Mouse (Mus musculus): Measurements from ENCODE around the gene Mctp2. TPM values are rescaled to one million over a fixed set of nuclear protein-coding genes. Genes with fewer than 3 reads are reported as not detected.
"Not testable (repeated sequence)": the region's sequence is repeated elsewhere in the genome, so short reads cannot be mapped to it uniquely, and the experiment has no call there.

Gene Mctp2
- total and polyA plus RNA-seq, 2 experiments from 2014 or later: 0.25 to 2.1 TPM

DNA sequence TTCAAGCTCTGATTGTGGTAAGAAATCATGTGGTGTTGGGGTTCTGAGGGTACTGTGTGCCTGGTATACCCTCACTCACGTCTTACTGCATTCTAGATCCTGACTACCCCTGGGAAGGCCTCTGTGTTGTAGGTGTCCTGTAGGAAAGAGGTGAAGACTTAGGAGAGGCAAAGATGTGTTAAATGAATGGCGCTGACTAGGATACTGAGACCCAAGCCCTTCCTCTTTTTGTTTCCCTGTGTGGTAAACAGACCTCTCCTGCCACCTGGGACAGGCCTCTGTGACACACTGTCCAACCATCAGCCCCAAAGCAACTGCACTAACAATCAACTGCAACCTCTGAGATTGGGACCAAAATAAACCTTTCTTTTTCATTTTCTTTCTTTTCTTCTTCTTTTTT lies 28.0 kb downstream of the Mctp2 start:
- no peak for ATAC-seq
- Histone ChIP-seq H3K4me1 (ENCODE audit: insufficient read depth) (no peaks in the 10 kb centered on the region), H3K27me3 (ENCODE audit: insufficient read depth, low read length) (no peaks in the 10 kb centered on the region), H3K4me3 (ENCODE audit: low read depth, low read length) (no peak overlapping the region), H3K36me3 (ENCODE audit: insufficient read depth) (no peaks in the 10 kb centered on the region), H3K9ac (no peak overlapping the region), H3K27ac (ENCODE audit: low read depth, low read length) (no peak overlapping the region), H3K4me2 (ENCODE audit: low read depth) (no peak overlapping the region), H3K9me3 (ENCODE audit: low read length) (no peaks in the 10 kb centered on the region)
- no peak for TF ChIP-seq CTCF (IDR thresholded peaks at IDR 0.05; ENCODE audit: low read depth)
- WGBS: 84% methylated on average over 2 of the region's 2 CpGs
- no peak for DNase-seq

- Histone ChIP-seq H3K36me3 (ENCODE audit: insufficient read depth) (no peaks in the 10 kb centered on the region), H3K4me3 (ENCODE audit: low read depth, low read length) (no peak overlapping the region), H3K9me3 (ENCODE audit: low read length) (no peaks in the 10 kb centered on the region), H3K27me3 (ENCODE audit: insufficient read depth, low read length) (no peaks in the 10 kb centered on the region), H3K9ac (no peak overlapping the region), H3K27ac (ENCODE audit: low read depth, low read length) (no peak overlapping the region), H3K4me1 (ENCODE audit: insufficient read depth) (no peaks in the 10 kb centered on the region), H3K4me2 (ENCODE audit: low read depth) (no peak overlapping the region)
- no peak for TF ChIP-seq CTCF (IDR thresholded peaks at IDR 0.05; ENCODE audit: low read depth)
- ATAC-seq (no peak), DNase-seq (no peak)
- WGBS: 89% methylated on average over 5 of the region's 5 CpGs
Observed at GRCm38 (mm10) chr7:72275513-72275912, 30.9 kb downstream of the Mctp2 start.

DNA sequence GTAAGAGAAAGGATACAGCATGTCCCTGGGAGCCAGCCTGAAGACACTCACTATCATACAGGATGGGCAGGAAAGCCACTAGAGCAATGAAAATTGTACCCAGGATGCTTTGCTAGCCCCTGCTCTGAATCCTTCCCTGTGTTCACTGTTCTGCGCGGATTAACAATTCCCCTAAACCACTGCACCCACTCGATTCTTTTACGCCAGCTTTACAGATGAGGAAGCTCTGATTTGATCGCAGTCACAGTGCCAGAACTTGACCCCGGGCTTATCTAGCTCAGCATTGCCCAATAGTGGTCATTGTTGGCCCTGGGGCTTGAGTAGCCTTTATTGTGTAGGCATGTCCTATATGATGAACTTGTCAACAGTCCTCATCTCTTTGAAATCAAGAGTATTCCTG lies 34.9 kb downstream of the Mctp2 start:
- no peak for DNase-seq
- H3K4me2 ChIP-seq (ENCODE audit: low read depth): no peak overlapping the region

DNA sequence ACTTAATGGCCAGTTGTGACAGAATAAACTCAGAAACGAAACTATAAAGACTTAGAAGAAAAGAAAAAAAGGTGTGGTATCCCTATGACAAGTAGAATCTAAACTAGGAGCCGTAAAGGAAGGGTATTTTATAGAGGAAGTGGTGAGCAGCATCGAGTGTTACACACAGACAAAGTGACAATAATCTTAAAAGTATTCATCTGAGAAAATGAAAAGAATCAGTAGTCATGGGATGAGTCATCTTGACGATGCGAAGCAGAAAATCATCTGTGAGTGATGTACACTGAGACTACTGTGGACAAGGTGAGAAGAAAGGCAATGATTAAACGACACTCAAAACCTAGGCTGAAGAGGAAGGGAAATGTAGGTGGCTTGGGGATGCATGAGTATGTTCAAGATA lies 36.4 kb downstream of the Mctp2 start:
- Histone ChIP-seq H3K36me3 (ENCODE audit: insufficient read depth) (no peaks in the 10 kb centered on the region), H3K27ac (ENCODE audit: low read depth, low read length) (no peak overlapping the region), H3K9ac (no peak overlapping the region), H3K4me2 (ENCODE audit: low read depth) (no peak overlapping the region), H3K9me3 (ENCODE audit: low read length) (no peaks in the 10 kb centered on the region), H3K4me3 (ENCODE audit: low read depth, low read length) (no peak overlapping the region), H3K4me1 (ENCODE audit: insufficient read depth) (no peaks in the 10 kb centered on the region), H3K27me3 (ENCODE audit: insufficient read depth, low read length) (no peaks in the 10 kb centered on the region)
- no peak for TF ChIP-seq CTCF (IDR thresholded peaks at IDR 0.05; ENCODE audit: low read depth)
- WGBS: 84% methylated on average over 6 of the region's 6 CpGs
- DNase-seq (no peak), ATAC-seq (no peak)

More for the DNA sequence above, 34.9 kb downstream of the Mctp2 start:
- no peaks in the 10 kb centered on the region for H3K9me3 ChIP-seq (ENCODE audit: low read length)
- H3K27me3 ChIP-seq (ENCODE audit: insufficient read depth, low read length): no peaks in the 10 kb centered on the region
- 86% methylated on average over 6 of the region's 6 CpGs for WGBS
- H3K9ac ChIP-seq: no peak overlapping the region
- no peak for ATAC-seq
- TF ChIP-seq CTCF (IDR thresholded peaks at IDR 0.05; ENCODE audit: low read depth): no peak
- H3K36me3 ChIP-seq (ENCODE audit: insufficient read depth): no peaks in the 10 kb centered on the region
- H3K4me3 ChIP-seq (ENCODE audit: low read depth, low read length): no peak overlapping the region
- H3K4me1 ChIP-seq (ENCODE audit: insufficient read depth): no peaks in the 10 kb centered on the region
- H3K27ac ChIP-seq (ENCODE audit: low read depth, low read length): no peak overlapping the region

DNA sequence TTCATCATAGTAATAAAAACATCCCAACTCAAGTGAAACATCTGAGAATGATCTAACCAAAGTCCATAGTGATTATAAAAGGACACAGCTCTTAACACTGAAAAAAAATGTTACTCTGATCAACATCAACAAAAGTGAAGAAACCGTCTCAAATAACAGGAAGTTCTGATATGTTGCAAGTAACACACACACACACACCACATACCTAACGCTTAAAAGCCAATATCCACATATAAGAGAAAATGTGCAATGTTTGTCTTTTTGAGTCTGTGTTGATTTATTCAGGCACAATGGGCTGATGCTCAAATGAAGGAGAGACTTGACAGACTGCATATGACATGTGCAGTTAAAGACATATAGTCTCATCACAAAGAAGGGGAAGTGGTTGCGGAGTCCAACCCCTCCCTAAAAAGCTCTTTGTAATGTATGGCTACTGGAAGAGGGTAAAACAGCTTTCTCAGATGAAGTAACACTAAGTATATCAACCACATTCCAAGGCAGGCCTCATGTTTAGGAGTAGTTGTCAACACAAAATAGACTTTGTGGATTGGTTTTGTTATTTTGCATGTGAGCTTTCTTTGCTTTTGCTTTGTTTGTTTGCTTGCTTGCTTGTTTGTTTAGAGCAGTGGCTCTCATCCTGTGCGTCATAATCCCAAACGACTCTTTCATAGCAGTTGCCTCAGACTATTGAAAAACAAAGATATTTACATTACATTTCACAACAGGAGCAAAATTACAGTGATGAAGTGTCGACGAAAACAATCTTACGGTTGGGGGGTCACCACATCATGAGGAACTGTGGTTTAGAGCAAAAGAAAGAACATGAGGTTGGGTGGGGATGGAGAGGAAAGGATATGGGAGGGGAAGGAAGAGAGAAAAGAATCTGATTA lies 45.4 kb downstream of the Mctp2 start:
- 91% methylated on average over 8 of the region's 8 CpGs for WGBS
- no peaks in the 10 kb centered on the region for H3K4me1 ChIP-seq (ENCODE audit: insufficient read depth)

DNA sequence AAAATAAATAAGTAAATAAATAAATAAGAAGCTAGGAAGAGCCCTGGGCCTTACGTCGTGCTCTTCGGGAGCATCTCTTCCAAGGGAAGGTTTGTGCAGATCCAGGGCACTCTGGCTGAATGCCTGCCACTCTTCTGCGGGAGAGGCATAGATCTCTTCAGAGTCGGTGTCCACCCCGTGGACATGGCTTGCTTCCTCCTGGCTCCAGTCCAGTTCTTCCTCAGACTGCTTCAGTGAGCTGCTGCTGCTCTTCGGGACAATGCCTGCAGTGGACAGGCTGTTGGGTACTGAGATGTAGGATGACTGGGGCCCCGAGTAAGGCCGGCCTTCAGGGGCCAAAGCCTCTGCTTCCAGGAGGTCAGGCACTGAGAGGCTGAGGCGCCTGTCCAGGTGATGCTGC lies 47.4 kb downstream of the Mctp2 start:
- Histone ChIP-seq H3K36me3 (ENCODE audit: insufficient read depth) (no peaks in the 10 kb centered on the region), H3K27me3 (ENCODE audit: insufficient read depth, low read length) (no peaks in the 10 kb centered on the region), H3K9ac (no peak overlapping the region), H3K4me3 (ENCODE audit: low read depth, low read length) (no peak overlapping the region), H3K4me2 (ENCODE audit: low read depth) (no peak overlapping the region), H3K4me1 (ENCODE audit: insufficient read depth) (no peaks in the 10 kb centered on the region), H3K9me3 (ENCODE audit: low read length) (no peaks in the 10 kb centered on the region), H3K27ac (ENCODE audit: low read depth, low read length) (no peak overlapping the region)
- no peak for TF ChIP-seq CTCF (IDR thresholded peaks at IDR 0.05; ENCODE audit: low read depth)
- ATAC-seq (no peak), DNase-seq (no peak)
- WGBS: 86% methylated on average over 10 of the region's 10 CpGs

More for the DNA sequence above, 45.4 kb downstream of the Mctp2 start:
- Histone ChIP-seq H3K36me3 (ENCODE audit: insufficient read depth) (no peaks in the 10 kb centered on the region), H3K9me3 (ENCODE audit: low read length) (no peaks in the 10 kb centered on the region), H3K9ac (no peak overlapping the region), H3K27me3 (ENCODE audit: insufficient read depth, low read length) (no peaks in the 10 kb centered on the region), H3K27ac (ENCODE audit: low read depth, low read length) (no peak overlapping the region), H3K4me3 (ENCODE audit: low read depth, low read length) (no peak overlapping the region), H3K4me2 (ENCODE audit: low read depth) (no peak overlapping the region)
- no peak for TF ChIP-seq CTCF (IDR thresholded peaks at IDR 0.05; ENCODE audit: low read depth)
- ATAC-seq: no peak
- DNase-seq: no peak

- not testable (repeated sequence) for ATAC-seq; H3K4me1 ChIP-seq (ENCODE audit: insufficient read depth); H3K4me3 ChIP-seq (ENCODE audit: low read depth, low read length); H3K27me3 ChIP-seq (ENCODE audit: insufficient read depth, low read length); H3K27ac ChIP-seq (ENCODE audit: low read depth, low read length); H3K4me2 ChIP-seq (ENCODE audit: low read depth); DNase-seq; H3K9ac ChIP-seq; H3K9me3 ChIP-seq (ENCODE audit: low read length); H3K36me3 ChIP-seq (ENCODE audit: insufficient read depth)
- WGBS: 92% methylated on average over 7 of the region's 9 CpGs
Observed at GRCm38 (mm10) chr7:72250326-72250725, 56.1 kb downstream of the Mctp2 start.

All from forebrain, postnatal 0 days (tissue).